Mouse (Mus musculus): ENCODE results near the gene A430033K04Rik.

The A430033K04Rik gene

GRCm38 (mm10) chr5:138622645-138623477 is at the start of gene A430033K04Rik:
Gene A430033K04Rik, plus strand, starts transcription at chr5:138622859.
- peak; percentile 87 for DNase-seq (ENCODE audit: low read depth)

DNA sequence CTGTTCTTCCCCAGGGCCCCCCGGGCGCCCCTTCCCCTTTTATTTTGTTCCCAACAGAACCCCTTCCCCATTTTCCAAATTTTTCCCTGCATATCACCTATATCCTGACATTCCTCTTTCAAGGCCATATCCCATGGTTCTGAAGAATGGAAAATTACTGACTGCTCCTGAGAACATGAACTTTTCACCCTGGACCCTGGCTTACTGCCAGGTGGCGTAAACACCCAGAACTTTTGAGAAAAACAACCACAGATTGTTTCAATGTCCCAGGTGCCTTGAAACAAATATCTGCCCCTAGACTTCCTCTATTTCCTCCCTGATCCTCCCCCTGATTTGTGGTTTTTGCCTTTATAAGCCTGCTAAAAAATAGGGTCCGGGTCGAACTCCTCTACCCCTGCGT is 35.3 kb upstream of the A430033K04Rik start:
- no peak for DNase-seq (ENCODE audit: low read depth)

DNA sequence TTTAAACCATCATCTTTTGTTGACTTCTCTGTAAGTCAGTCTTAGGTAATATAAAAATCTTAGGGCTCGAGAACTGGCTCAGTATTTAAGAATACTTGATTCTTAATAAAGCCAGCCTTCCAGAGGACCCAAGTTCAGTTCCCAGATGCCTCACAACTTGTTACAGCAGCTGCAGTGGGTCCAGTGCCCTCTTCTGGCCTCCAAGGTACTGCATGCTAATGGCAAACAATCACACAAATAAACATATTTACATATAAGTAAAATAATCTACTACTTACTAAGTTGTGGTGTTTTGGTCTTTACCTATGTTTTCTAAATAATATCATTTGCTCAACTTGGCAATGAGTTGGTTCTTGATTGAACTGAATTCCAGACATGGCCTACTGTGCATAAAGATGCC is 4.3 kb upstream of the A430033K04Rik start:
- no peak for DNase-seq (ENCODE audit: low read depth)

DNA sequence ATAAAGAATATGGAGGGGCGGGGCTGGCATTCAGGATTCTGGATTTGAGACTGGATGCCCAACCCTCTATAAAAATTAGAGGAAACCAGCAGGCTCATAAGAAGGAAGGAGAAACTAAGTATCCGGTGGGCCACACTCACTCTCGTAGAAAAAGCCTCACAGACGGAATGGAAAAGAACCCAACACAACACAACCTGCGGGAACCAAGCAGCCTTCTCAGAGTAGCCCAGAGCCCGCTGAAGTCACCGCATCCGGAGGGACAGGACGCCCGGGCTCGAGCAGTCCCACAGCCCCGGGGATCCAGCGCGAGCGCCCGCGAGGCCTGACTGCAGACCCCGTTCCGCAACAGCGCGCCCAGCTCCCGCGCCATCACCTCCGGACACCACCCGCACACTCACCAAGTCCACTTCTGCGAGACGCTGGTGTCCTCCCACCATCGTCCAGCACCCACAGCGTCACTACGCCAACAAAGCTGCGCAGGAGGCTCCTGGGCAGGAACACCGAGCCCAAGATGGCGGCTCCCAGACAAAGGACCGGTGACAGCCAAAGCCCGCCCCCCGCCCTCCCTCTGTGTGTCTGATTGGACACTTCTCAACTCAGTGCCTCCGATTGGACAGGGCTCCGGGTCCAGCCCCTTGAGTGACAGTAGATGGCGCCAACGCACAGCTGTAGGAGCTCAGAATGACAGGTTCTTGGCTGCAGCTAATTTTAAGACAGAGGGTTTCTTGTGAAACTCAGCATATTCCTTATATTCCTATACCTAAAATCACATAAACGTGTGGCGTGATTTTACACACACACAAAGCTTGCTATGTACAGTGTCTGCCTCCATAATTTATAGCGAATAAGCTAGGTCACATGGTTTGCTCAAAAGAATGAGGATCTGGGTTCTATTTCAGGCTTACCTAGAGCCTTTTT is 3.2 kb upstream of the A430033K04Rik start, which contains the start of gene Zfp68:
Zfp68 (minus strand) TSS at position 551 of the 918 bp plus-strand sequence.
- peak; percentile 93 for DNase-seq (ENCODE audit: low read depth)

DNA sequence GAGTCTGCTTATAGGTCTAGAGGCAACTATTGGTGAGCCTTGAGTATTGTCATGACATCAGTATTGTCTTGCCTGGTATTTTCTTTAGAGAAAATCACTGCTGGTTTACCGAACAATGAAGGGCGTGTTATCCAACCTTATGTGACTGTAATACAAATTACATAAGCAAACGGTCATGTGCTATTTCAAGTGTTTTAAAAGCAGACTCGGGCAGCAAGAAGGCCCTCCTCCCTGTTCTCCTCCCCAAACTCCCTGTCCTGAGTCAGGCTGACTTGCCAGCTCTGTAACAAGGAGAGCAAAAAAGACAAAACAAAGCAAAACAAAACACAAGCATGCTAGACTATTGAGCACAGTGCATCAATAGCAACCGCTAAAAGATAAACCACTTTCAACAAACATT is 1.8 kb upstream of the A430033K04Rik start:
- DNase-seq (ENCODE audit: low read depth), result no peak

GRCm38 (mm10) chr5:138623478-138623875 is 818 bp downstream of the A430033K04Rik start:
- DNase-seq (ENCODE audit: low read depth), result no peak

- DNase-seq (ENCODE audit: low read depth), result no peak
Observed at GRCm38 (mm10) chr5:138636486-138636885, 13.8 kb downstream of the A430033K04Rik start.

DNA sequence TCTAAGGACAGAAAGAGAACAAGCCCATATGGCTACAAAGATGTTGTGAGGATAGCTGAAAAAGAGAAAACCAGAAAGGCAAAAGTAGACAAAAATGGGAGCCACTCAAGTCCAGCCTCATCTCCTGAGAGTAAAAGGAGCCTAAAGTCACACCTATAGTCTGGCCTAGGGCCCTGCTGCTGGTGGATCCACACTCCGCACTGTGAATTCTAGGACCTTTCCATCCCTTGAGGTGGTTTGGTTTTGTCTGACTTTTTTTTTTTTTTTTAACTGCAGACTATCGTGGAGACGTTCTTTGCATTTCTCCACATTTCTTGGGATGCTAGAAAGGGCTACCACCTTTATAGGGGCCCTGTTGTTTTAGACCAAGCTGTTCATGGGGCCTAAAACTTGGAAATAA is 18.4 kb downstream of the A430033K04Rik start:
- DNase-seq (ENCODE audit: low read depth), result no peak

- no peak for DNase-seq (ENCODE audit: low read depth)
Observed at GRCm38 (mm10) chr5:138641761-138642160, 19.1 kb downstream of the A430033K04Rik start.

DNA sequence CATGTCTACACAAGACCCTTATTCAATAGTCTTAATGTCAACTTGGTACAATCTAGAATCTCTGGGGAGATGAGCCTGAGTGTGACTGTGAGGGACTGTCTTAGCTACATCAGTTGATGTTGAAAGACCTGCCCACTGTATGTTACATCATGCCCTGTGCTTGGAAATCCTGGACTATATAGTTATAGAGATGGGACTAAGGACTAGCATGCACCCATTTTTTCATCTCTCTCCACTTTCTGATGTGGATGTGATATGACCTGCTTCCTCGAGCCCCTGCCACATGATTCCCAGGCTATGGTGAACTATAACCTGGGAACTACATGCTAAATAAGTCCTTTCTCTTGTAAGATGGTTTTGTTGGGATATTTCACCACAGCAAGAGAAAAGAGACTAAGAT is 30.3 kb downstream of the A430033K04Rik start:
- no peak for DNase-seq (ENCODE audit: low read depth)

GRCm38 (mm10) chr5:138656477-138657156 is 34.0 kb downstream of the A430033K04Rik start:
- peak; percentile 38 for DNase-seq (ENCODE audit: low read depth)

- no peak for DNase-seq (ENCODE audit: low read depth)
Observed at GRCm38 (mm10) chr5:138657407-138657806, 34.7 kb downstream of the A430033K04Rik start.

- peak; percentile 49 for DNase-seq (ENCODE audit: low read depth)
Observed at GRCm38 (mm10) chr5:138657854-138658253, 35.2 kb downstream of the A430033K04Rik start.

DNA sequence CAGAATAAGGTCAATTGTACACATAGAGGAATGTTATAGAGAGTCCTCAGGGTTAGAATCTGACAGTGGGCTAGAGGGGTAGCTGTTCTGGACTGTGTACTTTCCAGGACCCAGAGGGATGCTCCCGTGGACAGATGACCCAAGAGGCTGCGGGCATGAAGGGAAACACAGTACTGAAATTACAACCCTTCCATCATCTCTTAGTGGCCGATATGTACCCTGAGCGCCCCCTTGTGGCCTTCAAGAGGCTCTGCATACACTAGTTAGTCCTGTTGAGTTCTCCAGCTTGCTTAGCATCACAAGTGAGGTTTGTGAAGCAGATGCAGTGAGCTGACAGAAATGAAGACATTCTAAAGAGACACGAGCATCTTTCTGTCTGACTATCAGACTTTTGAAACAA is 36.3 kb downstream of the A430033K04Rik start:
- DNase-seq (ENCODE audit: low read depth), result peak; percentile 76

DNA sequence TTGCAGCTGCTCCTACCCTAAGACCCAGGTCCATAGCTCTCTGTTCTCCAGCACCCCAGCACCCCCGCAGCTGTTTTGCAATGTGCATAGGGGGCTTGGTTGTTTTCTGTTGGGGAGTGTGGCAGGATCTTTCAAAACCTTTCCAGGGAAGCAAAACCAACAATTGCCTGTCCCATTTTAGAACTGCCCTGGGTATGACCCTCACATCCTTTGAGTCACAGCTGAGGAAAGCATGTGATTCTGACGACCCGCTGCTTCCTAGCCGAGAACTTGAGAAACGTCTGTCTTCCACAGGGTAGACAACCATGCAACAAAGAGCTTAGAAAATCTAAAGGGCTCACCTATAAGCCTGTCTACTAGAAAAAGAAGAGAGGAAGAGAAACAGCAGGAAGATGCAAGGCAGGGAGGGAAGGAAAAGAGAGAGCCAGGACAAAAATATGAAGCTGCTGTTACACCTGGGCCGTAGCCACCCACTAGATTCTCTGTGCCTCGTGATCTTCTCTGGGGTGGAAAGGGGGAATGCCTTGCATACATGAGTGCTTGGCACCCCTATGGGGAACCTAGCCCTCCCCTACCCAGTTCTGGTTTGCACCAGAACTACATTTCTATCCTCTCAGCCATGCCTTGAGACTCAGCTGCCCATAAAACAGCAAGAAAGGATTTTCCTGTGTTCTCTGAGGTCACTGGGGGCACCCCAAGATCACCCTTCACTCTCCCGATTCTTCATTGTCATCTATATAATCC is 60.5 kb downstream of the A430033K04Rik start:
- no peak for DNase-seq (ENCODE audit: low read depth)

GRCm38 (mm10) chr5:138683821-138684220 is 61.2 kb downstream of the A430033K04Rik start:
- DNase-seq (ENCODE audit: low read depth), result no peak

- no peak for DNase-seq (ENCODE audit: low read depth)
Observed at GRCm38 (mm10) chr5:138687453-138687852, 64.8 kb downstream of the A430033K04Rik start.

DNA sequence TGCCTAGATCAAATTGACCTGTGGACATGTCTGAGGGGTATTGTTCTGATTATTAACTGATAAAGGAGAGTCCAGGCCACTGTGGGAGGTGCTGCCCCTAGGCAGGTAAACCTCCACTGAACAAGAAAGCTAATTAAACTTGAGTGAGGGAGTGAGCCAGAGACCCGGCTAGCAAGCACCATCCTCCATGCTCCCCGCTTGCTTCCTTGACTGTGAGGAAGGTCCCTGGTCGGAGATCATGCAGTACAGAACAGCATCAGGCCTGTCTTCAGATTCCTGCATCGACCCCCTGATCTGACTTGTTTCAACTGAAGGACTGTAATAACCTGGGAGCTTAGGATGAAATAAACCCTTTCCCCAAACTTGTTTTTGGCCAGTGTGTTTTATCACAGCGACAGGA is 66.6 kb downstream of the A430033K04Rik start:
- DNase-seq (ENCODE audit: low read depth), result no peak

GRCm38 (mm10) chr5:138692936-138693570 is 70.4 kb downstream of the A430033K04Rik start:
- no peak for DNase-seq (ENCODE audit: low read depth)

GRCm38 (mm10) chr5:138694036-138694435 is 71.4 kb downstream of the A430033K04Rik start:
- no peak for DNase-seq (ENCODE audit: low read depth)
